Mouse (Mus musculus): ENCODE data around the gene Ms4a6c. TPM values are rescaled to one million over a fixed set of nuclear protein-coding genes. Genes with fewer than 3 reads are reported as not detected.
"Not testable (repeated sequence)": the region's sequence is repeated elsewhere in the genome, so short reads cannot be mapped to it uniquely, and the experiment has no call there.

The Ms4a6c gene
- polyA plus RNA-seq, 1 experiment: 1.6 TPM

- TF ChIP-seq POLR2A (IDR thresholded peaks at IDR 0.05; ENCODE audit: borderline replicate concordance, extremely low read depth, insufficient read depth, insufficient read length, poor library complexity, severe bottlenecking): no peak
- no peak for TF ChIP-seq CTCF (IDR thresholded peaks at IDR 0.05; ENCODE audit: borderline replicate concordance, extremely low read depth, insufficient read depth, insufficient read length)
- DNase-seq (ENCODE audit: low read depth): no peak
Observed at GRCm38 (mm10) chr19:11485266-11485665, 16.1 kb downstream of the Ms4a6c start.

- no peak for DNase-seq (ENCODE audit: low read depth)
- no peak for TF ChIP-seq POLR2A (IDR thresholded peaks at IDR 0.05; ENCODE audit: borderline replicate concordance, extremely low read depth, insufficient read depth, insufficient read length, poor library complexity, severe bottlenecking)
- TF ChIP-seq CTCF (IDR thresholded peaks at IDR 0.05; ENCODE audit: borderline replicate concordance, extremely low read depth, insufficient read depth, insufficient read length): no peak
Observed at GRCm38 (mm10) chr19:11485746-11486145, 16.6 kb downstream of the Ms4a6c start, which contains the start of gene Gm8369. Gene Gm8369, plus strand, starts transcription at chr19:11485938.

DNA sequence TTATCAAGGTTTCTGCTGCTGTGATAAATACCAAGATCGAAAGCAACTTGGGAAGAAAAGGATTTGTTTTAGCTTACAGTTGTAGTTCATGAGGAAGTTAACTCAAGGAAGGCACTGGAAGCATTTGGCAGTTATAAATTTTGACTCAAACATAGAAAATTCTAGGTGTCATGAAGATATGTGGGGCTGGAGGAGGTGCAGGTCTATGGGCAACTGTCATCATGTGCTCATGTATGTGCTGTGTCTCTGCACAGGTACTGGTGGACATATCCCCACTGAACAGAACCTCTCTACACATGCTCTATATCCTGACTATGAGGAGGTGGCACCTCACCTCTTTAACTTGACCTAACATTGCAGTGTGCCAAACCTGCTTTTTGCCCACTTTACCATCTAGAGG, 17.4 kb downstream of the Ms4a6c start:
- TF ChIP-seq CTCF (IDR thresholded peaks at IDR 0.05; ENCODE audit: borderline replicate concordance, extremely low read depth, insufficient read depth, insufficient read length) (no peak), POLR2A (IDR thresholded peaks at IDR 0.05; ENCODE audit: borderline replicate concordance, extremely low read depth, insufficient read depth, insufficient read length, poor library complexity, severe bottlenecking) (no peak)
- no peak for DNase-seq (ENCODE audit: low read depth)

- DNase-seq (ENCODE audit: low read depth): no peak
- TF ChIP-seq CTCF (IDR thresholded peaks at IDR 0.05; ENCODE audit: borderline replicate concordance, extremely low read depth, insufficient read depth, insufficient read length): no peak
- TF ChIP-seq POLR2A (IDR thresholded peaks at IDR 0.05; ENCODE audit: borderline replicate concordance, extremely low read depth, insufficient read depth, insufficient read length, poor library complexity, severe bottlenecking): no peak
Observed at GRCm38 (mm10) chr19:11491406-11492189, 22.4 kb downstream of the Ms4a6c start.

GRCm38 (mm10) chr19:11492671-11493070, 23.5 kb downstream of the Ms4a6c start:
- no peak for DNase-seq (ENCODE audit: low read depth)

GRCm38 (mm10) chr19:11494519-11494918, 25.4 kb downstream of the Ms4a6c start:
- TF ChIP-seq POLR2A (IDR thresholded peaks at IDR 0.05; ENCODE audit: borderline replicate concordance, extremely low read depth, insufficient read depth, insufficient read length, poor library complexity, severe bottlenecking): no peak
- no peak for DNase-seq (ENCODE audit: low read depth)

More at GRCm38 (mm10) chr19:11492671-11493070, 23.5 kb downstream of the Ms4a6c start:
- TF ChIP-seq CTCF (IDR thresholded peaks at IDR 0.05; ENCODE audit: borderline replicate concordance, extremely low read depth, insufficient read depth, insufficient read length) (no peak), POLR2A (IDR thresholded peaks at IDR 0.05; ENCODE audit: borderline replicate concordance, extremely low read depth, insufficient read depth, insufficient read length, poor library complexity, severe bottlenecking) (no peak)

- no peak for DNase-seq (ENCODE audit: low read depth)
- TF ChIP-seq POLR2A (IDR thresholded peaks at IDR 0.05; ENCODE audit: borderline replicate concordance, extremely low read depth, insufficient read depth, insufficient read length, poor library complexity, severe bottlenecking) (no peak), CTCF (IDR thresholded peaks at IDR 0.05; ENCODE audit: borderline replicate concordance, extremely low read depth, insufficient read depth, insufficient read length) (no peak)
Observed at GRCm38 (mm10) chr19:11496361-11496760, 27.2 kb downstream of the Ms4a6c start.

DNA sequence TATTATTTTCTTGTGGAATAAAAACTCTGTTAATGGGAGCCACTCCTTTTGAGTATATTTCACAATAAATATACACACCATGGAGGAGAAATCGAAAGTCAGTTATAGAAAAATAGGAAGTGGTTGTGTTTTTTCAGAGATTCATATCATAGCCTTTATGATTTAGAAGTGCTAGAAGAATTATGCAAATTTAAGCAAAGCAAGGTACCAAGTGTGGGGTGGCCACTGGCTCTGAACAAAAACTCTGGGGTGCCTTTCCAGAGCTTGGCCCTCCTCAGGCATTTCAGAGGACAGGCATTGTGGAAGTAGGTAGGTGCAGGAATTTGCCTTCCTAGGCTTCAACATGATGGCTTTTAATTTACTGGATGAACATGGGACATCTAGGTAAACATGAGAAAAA, 28.1 kb downstream of the Ms4a6c start:
- not testable (repeated sequence) for DNase-seq (ENCODE audit: low read depth)

- no peak for DNase-seq (ENCODE audit: low read depth)
- TF ChIP-seq POLR2A (IDR thresholded peaks at IDR 0.05; ENCODE audit: borderline replicate concordance, extremely low read depth, insufficient read depth, insufficient read length, poor library complexity, severe bottlenecking) (no peak), CTCF (IDR thresholded peaks at IDR 0.05; ENCODE audit: borderline replicate concordance, extremely low read depth, insufficient read depth, insufficient read length) (no peak)
Observed at GRCm38 (mm10) chr19:11500796-11501195, 31.6 kb downstream of the Ms4a6c start.

DNA sequence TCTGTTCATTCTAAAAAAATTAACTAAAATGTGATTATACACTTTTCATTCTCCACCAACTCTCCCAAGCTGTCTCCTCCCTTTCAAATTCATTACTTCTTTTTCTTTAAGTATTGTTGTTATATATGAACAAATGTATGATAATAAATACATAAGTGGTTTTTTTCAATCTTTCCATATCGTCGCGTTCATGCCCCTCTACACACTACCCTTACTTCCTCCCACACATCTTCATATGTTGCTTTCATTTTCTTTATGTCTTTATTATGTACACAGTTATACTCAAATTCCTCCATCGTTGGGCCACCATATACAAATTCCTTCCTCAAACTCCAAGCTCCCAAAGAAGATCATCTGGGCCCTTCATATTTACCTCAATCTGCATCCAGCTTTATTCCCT, 32.2 kb downstream of the Ms4a6c start:
- DNase-seq (ENCODE audit: low read depth): no peak
- TF ChIP-seq CTCF (IDR thresholded peaks at IDR 0.05; ENCODE audit: borderline replicate concordance, extremely low read depth, insufficient read depth, insufficient read length) (no peak), POLR2A (IDR thresholded peaks at IDR 0.05; ENCODE audit: borderline replicate concordance, extremely low read depth, insufficient read depth, insufficient read length, poor library complexity, severe bottlenecking) (no peak)

GRCm38 (mm10) chr19:11504857-11505256, 35.7 kb downstream of the Ms4a6c start:
- DNase-seq (ENCODE audit: low read depth): no peak
- no peak for TF ChIP-seq POLR2A (IDR thresholded peaks at IDR 0.05; ENCODE audit: borderline replicate concordance, extremely low read depth, insufficient read depth, insufficient read length, poor library complexity, severe bottlenecking)
- no peak for TF ChIP-seq CTCF (IDR thresholded peaks at IDR 0.05; ENCODE audit: borderline replicate concordance, extremely low read depth, insufficient read depth, insufficient read length)

GRCm38 (mm10) chr19:11513458-11513857, 44.3 kb downstream of the Ms4a6c start:
- DNase-seq (ENCODE audit: low read depth): no peak
- TF ChIP-seq CTCF (IDR thresholded peaks at IDR 0.05; ENCODE audit: borderline replicate concordance, extremely low read depth, insufficient read depth, insufficient read length) (no peak), POLR2A (IDR thresholded peaks at IDR 0.05; ENCODE audit: borderline replicate concordance, extremely low read depth, insufficient read depth, insufficient read length, poor library complexity, severe bottlenecking) (no peak)
